Mouse (Mus musculus) adrenal gland, postnatal 14 days (tissue): Measurements from ENCODE around the gene Gse1. TPM values are rescaled to one million over a fixed set of nuclear protein-coding genes. Genes with fewer than 3 reads are reported as not detected.
A peak's percentile ranks its signal among the peaks of the same experiment; 100 is the strongest.

Experiments
- DNase-seq: peaks from one replicate; pipeline ENCODE4 v3.0.0; 2021; ENCODE audit warnings: mixed read lengths
- total RNA-seq: library from RNA; stranded (reverse); gene quantifications from 2 replicates; pipeline ENCODE4 v1.2.3, GENCODE M21; 2021

The Gse1 gene
- total RNA-seq, 1 experiment from 2014 or later = 29.9 TPM

DNA sequence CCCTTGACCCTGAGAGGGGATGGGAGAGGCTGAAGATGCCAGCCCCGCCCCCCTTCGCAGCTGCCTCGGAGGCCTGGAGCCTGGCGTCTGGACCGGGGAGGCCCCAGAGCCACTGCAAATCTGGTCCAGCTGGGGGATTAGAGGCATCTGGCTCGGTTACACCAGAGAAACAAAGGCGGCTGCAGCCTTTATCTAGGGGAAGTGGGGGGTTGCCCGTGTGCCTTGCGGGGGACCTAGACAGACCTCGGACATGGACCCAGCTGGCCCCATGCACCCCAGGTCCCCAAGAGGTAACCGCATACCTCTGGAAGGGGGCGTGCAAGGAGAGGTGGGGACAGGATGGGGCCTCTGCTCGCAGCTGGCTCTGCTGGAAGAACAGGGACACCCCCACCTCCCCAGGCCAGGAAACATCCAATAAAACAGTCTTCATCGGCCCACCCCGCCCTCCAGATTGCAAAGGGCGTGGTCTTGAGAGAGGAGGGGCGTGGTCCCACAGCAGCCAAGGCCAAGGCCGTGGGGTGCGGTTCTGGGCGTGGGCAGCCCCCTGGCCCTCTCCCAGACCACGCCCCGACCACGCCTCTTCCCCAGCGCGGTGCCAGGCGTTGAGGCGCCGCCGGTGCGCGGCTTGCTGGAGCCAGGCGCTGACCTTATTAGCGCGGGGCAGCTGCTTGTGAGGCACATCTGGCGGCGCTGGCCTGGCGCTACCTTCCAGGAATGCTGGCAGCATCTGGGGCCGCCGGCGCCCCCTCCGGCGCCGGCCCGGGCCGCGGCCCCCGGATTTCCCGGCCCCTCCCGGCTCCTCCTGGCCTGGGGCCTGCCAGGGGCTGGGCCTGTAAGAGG, 48.0 kb downstream of the Gse1 start:
- DNase-seq = peak; percentile 97

DNA sequence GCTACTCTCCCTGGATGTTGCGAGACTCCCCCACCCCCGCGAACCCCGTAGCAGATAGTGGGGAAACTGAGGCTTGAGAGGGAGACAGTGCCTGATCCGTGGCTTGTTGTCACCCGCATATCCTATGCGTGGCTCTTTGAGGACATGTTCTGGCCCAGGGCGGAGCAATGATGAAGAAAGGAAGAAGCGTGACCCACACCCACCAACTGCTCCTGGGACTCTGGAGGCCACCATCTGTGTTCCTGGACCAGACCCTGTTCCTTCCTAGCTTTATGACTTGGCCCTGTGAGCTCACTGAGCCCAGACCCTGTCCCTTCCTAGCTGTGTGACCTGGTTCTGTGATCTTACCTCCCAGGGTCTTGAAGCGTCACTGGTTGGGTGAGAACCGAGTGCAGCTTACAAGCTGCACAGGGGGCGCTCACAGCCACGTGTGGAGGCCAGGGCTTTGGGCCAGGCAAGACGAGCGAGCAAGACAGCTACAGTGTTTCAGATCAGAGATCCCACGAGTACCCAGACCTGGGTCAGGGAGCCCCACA, 48.7 kb downstream of the Gse1 start:
- DNase-seq = peak; percentile 62

DNA sequence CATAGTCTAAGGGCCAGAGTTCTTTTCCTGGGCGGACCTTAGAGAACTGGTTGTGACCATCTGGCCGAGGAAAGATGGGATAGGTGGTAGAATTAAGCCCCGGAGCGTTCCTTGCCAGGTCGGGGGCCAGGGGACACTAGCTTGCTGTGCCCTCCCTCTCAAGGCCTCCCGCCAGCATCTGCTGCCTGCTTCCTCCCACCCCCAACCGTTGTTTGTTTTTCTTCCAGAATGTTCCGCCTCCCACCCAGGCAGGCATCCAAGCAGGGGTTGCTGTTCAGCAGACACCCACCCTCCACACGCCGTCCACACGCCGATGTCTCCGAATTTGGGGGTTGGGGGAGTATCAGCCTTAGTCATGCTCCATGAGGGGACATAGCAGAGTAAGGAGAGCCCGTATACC, 49.8 kb downstream of the Gse1 start:
- DNase-seq = no peak

DNA sequence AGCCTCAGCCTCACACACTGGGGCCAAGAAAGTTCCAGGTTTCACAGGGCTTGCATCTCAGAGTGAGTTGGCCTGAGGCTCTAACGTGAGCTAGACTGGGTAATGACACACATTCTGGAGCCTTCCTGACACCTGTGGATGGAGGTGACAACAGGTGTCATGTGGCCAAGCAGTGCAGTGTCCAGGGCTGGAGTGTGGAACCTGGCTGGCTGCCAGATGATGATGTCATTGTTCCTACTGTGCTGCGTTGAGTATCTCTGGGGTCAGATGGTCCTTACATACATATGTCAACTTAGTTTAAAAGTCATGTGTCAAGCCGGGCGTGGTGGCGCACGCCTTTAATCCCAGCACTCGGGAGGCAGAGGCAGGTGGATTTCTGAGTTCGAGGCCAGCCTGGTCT, 51.2 kb downstream of the Gse1 start:
- peak; percentile 54 for DNase-seq

DNA sequence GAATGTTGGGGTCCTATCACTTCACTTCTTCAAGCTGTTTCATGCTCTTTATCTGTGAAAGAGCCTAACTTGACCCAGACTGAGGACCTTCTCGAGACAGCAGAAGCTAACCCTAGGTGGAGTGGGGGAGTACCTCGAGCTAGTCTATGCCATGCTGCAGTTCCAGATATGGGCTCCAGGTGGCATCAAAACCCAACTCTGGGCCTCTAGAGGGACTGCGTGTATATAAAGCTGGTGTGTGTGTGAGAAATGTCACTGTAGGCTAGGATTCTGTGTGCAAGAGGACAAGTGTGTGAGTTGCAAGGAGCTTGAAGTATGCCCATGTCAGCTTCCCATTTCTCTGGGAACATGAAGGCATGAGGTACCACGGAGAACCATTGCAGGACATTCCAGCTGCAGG, 53.2 kb downstream of the Gse1 start:
- DNase-seq = peak; percentile 88

DNA sequence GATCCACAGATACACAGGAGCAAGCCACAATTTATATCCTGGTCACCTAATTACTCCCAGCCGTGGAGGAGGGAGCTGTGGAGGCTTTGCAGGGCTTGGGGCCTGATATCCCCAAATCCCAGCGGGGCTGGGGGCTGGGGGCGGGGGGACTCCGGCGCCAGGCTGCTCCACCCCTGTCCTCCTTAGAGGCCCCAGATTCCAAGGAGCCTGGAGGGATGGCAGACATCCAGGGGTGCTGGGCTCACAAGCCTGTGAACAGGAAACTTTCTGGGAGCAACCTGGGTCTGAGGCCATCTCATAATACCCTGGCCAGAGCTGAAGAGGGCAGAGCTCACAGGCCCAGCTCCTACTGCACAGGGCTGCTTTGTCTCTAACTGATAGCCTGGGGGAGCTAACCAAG, 54.2 kb downstream of the Gse1 start:
- DNase-seq = no peak

DNA sequence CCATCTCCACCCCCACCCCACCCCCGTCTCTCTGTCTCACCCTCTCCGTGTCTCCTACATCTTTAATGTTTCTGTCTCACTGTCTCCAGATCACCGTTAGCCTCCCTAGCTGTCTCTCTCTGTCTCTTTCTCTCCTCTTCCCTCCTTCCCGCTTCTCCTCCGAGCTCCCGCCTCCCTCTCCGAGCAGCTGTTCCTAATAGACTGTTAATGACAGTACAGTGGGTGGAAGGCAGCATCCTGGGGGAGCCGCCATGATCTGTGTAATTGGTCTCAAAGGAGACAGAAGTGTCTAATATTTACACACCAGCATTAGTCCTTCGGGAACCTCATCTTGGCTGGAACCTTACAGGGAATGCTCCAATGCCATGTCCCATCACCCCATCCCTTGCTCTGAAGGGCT, 56.0 kb downstream of the Gse1 start:
- DNase-seq = no peak

DNA sequence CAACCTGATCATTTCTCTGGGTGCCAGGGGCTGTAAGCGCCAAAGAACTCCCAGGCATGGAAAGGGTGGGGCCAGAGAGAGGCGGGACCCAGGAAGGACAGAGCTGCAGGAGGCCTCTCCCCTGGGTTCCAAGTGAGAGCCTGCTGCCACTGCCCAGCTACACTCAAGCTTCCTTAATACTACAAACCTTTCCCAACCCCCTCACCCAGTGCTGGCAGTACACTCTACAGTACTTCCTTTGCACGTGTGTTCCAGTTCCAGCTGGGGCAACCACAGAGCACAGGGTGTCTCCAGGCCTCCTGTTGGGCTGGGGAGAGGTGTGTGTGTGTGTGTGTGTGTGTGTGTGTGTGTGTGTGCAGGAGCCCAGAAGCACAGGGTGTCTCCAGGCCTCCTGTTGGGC, 56.8 kb downstream of the Gse1 start:
- peak; percentile 74 for DNase-seq

DNA sequence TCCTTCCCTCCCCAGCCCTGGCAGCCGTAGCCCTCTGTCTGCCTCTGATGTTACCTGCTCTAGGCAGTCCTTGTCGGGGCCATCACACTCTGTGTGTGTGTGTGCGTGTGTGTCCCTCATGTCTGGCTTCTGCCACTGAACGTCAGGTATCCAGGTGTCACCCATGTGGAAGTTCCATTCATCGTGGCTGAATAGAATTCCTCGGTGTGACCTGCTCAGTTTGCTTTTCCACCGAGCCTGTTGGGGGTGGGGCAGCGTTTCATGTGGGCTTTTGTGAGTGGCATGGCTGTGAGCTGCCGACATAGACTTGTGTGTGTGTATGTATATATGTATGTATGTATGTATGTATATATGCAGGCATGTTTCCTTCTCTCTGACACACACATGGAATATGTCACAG, 57.6 kb downstream of the Gse1 start:
- no peak for DNase-seq

DNA sequence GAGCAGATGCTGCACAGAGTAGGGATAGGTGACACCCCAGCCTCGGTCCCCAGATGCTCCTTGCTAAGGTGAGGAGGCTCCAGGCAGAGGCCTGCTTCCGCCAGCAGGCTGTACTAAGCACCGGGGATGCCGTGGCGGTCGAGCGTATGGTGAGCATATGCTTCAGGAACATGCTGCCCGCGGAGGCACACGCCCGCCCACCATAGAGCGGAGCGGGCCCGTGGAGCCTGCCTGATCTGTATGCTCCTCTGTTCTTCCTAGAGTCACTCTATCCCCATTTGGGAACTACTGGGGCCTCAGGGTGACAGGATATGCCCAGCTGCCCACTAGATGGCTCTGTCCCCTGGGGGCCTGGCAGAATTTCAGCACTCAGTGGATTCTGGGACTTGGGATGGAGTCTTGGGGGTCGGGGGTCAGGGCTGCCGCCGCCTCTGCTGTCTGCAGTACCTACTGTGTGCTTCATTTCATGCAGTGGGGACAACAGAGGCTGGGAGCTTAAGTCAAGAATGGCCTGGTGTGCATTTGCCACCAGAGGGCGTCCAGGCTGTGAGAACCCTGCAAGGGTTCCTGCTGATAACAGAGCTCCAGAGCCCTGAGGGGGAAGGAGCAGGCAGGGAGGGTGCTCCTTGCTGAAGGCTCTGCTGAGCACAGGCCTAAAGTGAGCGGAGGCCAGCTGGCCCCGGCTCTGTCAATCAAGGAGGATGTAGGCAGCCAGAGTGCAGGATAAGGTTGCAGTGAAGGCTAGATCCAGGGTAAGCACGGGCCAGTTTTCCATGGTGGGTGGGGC, 60.1 kb downstream of the Gse1 start:
- peak; percentile 83 for DNase-seq

DNA sequence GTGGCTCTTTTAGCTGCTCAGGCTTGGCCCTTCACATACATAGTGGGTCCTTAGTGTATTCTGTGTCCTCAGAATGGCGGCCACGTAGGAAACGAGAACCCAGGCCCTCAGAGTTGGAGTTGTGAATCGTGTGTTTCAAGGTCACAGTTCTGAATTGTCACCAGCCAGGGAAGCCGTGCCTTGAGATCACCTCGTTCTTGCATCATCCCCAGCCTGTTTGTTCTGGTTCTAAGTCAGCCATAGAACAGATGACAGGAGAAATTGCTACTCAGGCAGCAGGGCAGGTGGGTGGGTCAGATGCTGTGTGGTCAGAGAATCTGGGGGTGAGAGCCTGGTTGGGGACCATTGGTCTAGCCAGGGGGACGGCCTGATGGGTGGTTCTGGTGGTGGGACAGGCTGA, 60.9 kb downstream of the Gse1 start:
- DNase-seq = no peak

DNA sequence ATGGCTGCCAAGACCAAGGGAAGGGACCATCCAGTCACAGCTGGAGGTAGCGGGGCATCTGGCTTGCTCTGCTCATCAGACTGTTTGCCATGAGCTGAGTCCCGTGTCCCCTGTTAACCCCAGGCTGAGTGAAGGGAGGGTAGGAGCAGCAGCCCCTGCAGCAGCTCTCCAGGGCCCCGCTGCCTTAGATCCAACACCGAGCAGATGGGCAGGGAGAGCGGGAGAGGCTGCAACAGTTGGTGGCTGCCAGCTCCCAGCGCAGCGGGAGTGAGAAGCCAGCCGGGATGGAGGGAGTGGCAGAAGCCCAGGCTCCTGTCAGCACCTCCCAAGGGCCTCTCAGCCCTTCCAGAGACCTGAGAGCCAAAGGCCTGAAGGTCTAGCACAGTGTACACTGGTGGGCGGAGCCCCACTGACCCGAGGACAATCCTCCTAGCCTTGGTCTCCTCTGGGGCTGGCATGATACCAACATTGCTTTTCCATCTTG, 61.5 kb downstream of the Gse1 start:
- DNase-seq = peak; percentile 69

DNA sequence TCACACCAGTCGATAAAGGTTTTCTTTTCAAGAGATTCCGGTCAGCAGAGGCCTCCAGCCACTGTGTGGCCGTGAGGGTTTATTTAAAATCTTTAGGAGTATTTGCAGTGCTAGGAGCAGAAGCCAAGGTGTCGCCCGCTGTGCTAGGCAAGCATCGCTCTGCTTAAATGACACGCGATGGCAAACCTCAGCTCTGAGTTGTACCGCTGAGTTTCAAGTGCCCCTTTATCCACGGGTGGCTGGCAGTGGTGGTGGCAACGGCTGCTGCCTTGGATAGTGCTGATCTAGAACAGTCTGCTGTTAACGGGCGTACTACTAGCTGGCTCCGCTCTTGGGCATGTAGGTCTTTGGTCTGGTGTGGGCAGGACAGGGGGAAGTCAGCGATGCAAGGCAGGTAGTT, 62.4 kb downstream of the Gse1 start:
- DNase-seq = no peak

DNA sequence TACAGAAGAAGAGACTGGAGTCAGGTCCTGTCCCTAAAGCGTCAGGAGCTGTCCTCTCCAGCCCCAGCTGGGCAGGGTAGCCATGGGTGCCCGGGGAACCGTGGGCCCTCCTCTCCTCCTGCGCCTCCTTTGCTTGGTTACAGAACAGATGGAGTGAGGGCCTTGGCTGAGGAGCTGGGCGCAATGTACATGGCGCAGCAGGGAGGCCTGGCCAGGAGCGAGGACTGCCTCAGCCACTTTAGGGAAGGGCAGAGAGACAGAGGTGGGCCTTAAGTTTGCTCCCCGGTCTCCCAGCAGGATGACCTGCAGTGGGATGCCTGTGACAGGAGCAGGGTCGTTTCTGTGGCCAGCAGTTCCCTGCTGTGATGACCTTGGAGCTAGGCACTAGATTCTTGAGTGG, 63.4 kb downstream of the Gse1 start:
- DNase-seq = no peak

DNA sequence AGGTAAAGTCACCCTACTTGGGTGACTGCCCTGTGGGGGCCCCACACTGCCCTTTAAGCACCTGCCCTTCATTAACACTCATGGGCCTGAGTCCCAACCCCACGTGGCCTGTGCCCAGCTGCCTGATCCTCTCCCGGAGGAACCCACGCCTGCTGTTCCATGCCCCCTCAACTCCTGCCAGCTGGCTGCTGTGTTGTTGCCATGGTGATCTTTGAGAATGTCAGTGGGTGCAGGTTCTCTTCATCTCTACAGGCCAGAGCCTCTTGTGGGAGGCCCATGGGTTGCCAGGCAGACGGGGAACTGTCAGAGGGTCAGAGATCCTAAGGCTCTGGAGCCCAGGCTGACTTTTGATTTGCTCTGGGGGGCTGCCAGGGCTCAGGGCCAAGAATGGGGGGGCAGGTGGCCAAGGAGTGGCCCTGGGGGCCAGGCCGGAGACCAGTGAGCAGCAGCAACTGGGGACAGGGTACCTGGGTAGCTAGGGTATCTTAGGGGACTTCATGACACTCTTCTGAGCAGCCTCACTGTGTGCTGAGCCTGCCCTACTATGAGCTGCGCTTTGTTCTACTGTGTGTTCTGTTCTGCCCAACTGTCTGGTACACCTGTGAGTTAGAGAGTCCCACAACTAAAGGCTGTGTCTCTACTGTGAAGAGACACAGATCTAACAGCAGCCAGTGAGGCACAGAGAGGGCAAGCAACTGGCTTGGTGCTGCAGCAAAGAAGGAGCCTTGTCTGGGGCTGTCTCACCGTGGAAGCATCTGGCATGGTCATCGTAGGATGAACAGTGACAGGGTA, 64.3 kb downstream of the Gse1 start:
- DNase-seq = peak; percentile 80

DNA sequence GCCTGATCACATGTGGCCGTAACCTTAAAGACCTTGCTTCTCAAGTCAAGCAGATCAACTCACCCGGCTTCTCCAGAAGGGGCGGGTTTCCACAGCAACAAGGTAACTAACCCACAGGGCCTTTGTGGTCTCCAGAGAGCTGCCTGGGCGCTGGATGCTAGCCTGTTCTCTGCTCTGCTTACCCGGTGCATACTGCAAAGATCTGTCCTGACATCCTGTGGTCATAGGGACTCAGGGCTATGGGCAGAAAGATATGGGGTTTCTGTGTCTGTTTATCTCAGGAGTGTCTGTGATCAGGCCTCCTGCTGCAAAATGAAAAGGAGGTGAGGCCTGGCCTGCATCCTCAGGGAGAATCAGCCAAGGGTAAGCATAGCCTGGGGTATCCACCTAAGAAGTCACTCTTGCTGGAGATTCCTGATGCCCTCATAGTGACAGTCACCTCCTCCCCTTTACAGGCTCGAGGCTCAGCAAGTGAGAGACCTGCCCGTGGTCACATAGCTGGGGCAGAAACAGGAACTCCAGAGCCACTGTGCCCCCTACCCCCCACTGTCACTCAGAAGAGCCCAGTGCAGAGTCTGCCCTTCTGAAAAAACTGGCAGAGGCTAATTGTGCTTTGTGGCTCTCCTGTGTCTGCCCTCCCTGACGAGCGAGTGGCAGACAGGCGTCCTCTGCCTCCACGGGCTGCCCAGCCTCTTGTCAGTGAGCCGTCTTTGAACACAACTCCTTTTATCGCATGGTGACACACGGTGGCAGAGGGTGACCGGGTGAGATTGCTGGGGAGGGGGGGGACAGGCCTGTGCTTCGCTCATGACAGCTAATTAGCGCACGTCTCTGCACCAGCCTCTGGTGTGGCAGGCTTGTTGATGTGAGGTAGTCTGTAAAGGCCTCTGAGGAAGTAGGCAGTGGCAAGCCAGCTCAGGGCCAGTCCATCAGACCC, 65.4 kb downstream of the Gse1 start:
- no peak for DNase-seq

DNA sequence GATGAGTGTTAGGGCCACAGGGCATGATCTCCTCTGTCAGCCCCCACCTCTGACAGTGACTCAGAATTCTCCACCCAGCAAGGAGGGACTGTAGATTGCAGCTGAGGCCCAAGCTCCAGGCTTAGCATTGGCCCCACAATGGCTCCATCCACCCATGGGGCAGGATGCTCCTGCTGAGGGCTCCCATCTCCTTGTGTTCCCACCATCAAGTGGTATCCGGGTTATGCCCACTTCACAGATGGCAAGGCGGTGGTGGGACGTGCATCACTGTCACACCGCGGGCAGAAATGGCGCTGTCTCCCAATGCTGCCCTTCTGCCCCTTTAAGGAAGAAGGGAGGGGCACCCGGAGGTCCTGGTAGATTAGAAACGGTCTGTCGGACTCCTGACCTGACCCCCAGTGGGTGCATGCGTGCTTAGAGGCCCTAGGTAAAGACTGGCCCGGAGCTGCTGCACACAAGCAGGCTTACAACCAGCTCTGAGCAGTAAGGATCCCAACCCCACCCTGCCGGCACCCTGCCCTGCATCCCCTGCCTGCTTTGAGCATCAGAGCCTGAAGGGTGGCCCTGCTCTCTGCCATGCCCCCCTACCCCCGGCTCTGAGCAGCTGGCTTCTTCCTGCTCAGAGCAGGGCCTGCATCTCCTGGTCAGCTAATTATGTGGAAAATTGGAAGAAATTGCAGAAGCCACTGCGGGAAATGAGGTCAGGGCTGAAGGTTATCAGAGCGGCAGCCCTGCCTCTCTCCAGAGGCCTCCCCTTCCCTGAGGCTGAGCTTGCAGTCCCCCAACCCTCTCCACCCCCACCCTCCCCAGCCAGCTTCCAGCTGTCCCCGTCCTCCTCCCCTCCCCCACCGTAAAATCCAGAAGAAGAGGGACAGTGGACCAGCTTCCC, 67.0 kb downstream of the Gse1 start:
- DNase-seq = no peak

DNA sequence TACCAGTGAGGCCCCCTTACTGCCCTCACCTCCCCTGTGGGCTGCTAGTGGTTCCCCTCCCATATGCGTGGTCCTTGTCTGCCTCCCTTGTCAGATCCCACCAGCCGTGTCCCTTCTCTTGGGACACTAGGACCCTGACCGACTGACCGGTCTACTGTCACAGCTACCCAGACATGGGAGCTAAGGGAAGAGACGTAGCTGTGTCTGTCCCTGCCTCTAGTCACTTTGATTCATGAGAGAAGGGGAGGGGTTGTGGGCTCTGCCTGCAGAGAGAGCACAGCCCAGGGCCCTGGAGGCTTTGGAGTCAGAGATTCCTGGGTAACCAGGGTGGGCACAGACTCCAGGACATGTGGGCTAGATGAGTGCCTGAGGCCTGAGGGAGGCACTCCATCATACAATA, 68.7 kb downstream of the Gse1 start:
- peak; percentile 68 for DNase-seq

DNA sequence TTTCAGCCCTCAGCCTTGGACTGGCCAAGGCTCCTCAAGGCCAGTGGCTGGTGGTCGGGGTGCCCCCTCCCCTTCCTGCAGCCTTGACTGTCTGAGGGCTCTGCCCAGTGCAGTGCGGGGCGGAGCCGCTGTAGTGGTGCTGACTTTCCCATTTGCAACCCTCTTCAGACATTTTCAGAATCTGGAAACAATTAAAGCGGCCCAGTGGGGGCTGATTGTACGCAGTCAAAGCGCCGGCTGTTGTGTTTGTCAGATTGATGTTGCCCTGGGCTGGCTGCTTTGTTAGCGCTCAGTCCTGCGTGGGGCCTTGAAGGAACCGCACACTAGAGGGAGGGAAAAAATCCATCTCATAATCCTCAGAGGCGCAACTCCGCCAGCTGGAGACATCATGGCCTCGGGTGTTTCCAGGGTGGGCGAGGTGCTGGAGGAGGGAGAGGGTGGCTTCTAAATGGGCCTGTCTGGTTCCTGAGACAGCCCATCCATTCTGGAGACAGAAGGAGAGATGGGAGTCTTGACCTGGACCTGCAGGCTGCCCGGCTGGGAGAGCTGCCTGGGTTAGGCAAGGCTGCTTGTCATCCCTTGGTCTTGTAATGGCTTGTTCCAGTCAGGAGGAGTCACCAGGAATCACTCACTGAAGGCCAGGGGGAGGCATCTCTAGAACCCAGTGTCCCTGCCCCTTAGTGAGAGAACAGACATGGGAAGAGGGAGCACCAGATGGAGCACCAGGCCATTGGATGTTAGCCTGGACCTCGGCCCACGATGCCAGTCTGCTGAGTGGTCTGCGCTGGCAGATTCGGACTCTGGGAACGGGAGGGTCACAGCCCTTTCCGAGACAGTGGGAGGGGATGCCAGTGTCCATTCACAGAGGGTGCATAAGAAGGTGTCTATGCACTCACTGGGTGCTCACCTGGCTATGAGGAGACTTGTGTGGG, 70.6 kb downstream of the Gse1 start:
- peak; percentile 41 for DNase-seq
